Mouse (Mus musculus) hindbrain, embryonic 15.5 days (tissue): Measurements from ENCODE around the gene Cd151. TPM values are rescaled to one million over a fixed set of nuclear protein-coding genes. Genes with fewer than 3 reads are reported as not detected.

ENCODE experiments used
- ATAC-seq: fragments of 200-750 bp; cut with Nextera tagmentation; 2 replicates; pipeline ENCODE4 v1.8.0; 2017; ENCODE audit warnings: low read depth, moderate number of reproducible peaks, moderate TSS enrichment; ENCODE audit not compliant: low FRiP score
- H3K27ac ChIP-seq: fragments of 300-500 bp; sonication (generic); replicated peaks from 2 replicates; pipeline ENCODE4 v1.5.1; 2015; ENCODE audit warnings: mild to moderate bottlenecking, inconsistent platforms
- H3K27me3 ChIP-seq: fragments of 300-500 bp; sonication (generic); 2 replicates; pipeline ENCODE4 v1.6.1; 2015; ENCODE audit warnings: control low read depth, inconsistent platforms
- H3K36me3 ChIP-seq: fragments of 300-500 bp; sonication (generic); 2 replicates; pipeline ENCODE4 v1.6.1; 2015; ENCODE audit warnings: control low read depth, inconsistent platforms
- H3K4me1 ChIP-seq: fragments of 300-500 bp; sonication (generic); replicated peaks from 2 replicates; pipeline ENCODE4 v1.6.1; 2015; ENCODE audit warnings: control low read depth, inconsistent platforms
- H3K4me2 ChIP-seq: fragments of 300-500 bp; sonication (generic); 2 replicates; pipeline ENCODE4 v1.6.1; 2015; ENCODE audit warnings: moderate library complexity, mild to moderate bottlenecking, inconsistent platforms
- H3K4me3 ChIP-seq: fragments of 300-500 bp; sonication (generic); 2 replicates; pipeline ENCODE4 v1.5.1; 2015; ENCODE audit warnings: mild to moderate bottlenecking, inconsistent platforms
- H3K9ac ChIP-seq: fragments of 300-500 bp; sonication (generic); 2 replicates; pipeline ENCODE4 v1.6.1; 2015; ENCODE audit warnings: inconsistent platforms
- H3K9me3 ChIP-seq: fragments of 300-500 bp; sonication (generic); 2 replicates; pipeline ENCODE4 v1.6.1; 2016; ENCODE audit warnings: control low read depth, inconsistent platforms
- WGBS: fragments of 180-500 bp; shearing (Covaris S2); methylation state at CpG from one replicate; pipeline ENCODE4 v1.1.7; 2015; 5-methylcytosine and 5-hydroxymethylcytosine counted together
- polyA plus RNA-seq: library from polyadenylated mRNA; unstranded; fragments of >200 nt; fragmentation: Nextera tagmentation; extraction: Ambion mirVana; gene quantifications from 2 replicates; pipeline ENCODE4 v1.2.1, GENCODE M21; 2015

Cd151 gene
- polyA plus RNA-seq, 1 experiment from 2014 or later: 20.7 TPM

- ATAC-seq: no peak
These were observed 4.0 kb downstream of the Cd151 start for GRCm38 (mm10) chr7:141471236-141471635.

GRCm38 (mm10) chr7:141472226-141472625 is 5.0 kb downstream of the Cd151 start:
- peaks cover 60% of the 10 kb centered on the region for H3K4me1 ChIP-seq
- peaks cover 17% of the 10 kb centered on the region for H3K36me3 ChIP-seq
- H3K9ac ChIP-seq: no peak overlapping the region
- WGBS: 85% methylated on average over 6 of the region's 6 CpGs
- H3K4me3 ChIP-seq: no peak overlapping the region
- no peak overlapping the region for H3K4me2 ChIP-seq
- H3K27ac ChIP-seq: no peak overlapping the region
- no peak for ATAC-seq
- peaks cover 7% of the 10 kb centered on the region for H3K27me3 ChIP-seq
- no peaks in the 10 kb centered on the region for H3K9me3 ChIP-seq

More at GRCm38 (mm10) chr7:141471236-141471635, 4.0 kb downstream of the Cd151 start:
- Histone ChIP-seq H3K27ac (no peak overlapping the region), H3K9me3 (no peaks in the 10 kb centered on the region), H3K27me3 (peaks cover 10% of the 10 kb centered on the region), H3K4me2 (no peak overlapping the region), H3K9ac (no peak overlapping the region), H3K4me1 (peaks cover 63% of the 10 kb centered on the region), H3K4me3 (no peak overlapping the region), H3K36me3 (peaks cover 17% of the 10 kb centered on the region)
- WGBS: 89% methylated on average over 1 of the region's 1 CpGs

- H3K4me2 ChIP-seq: no peak overlapping the region
- H3K9ac ChIP-seq: no peak overlapping the region
- 89% methylated on average over 6 of the region's 6 CpGs for WGBS
- no peak overlapping the region for H3K27ac ChIP-seq
- ATAC-seq: no peak
- peaks cover 7% of the 10 kb centered on the region for H3K27me3 ChIP-seq
- H3K4me3 ChIP-seq: no peak overlapping the region
- H3K9me3 ChIP-seq: no peaks in the 10 kb centered on the region
- peaks cover 17% of the 10 kb centered on the region for H3K36me3 ChIP-seq
- peaks cover 57% of the 10 kb centered on the region for H3K4me1 ChIP-seq
These were observed 5.6 kb downstream of the Cd151 start for GRCm38 (mm10) chr7:141472763-141473162.

- peak overlapping the region; percentile 87 for H3K4me3 ChIP-seq
- H3K4me2 ChIP-seq: peak overlapping the region; percentile 93
- H3K27me3 ChIP-seq: peaks cover 7% of the 10 kb centered on the region
- H3K4me1 ChIP-seq: peaks cover 43% of the 10 kb centered on the region
- no peaks in the 10 kb centered on the region for H3K9me3 ChIP-seq
- peaks cover 17% of the 10 kb centered on the region for H3K36me3 ChIP-seq
- no peak for ATAC-seq
- 10% methylated on average over 5 of the region's 5 CpGs for WGBS
- H3K9ac ChIP-seq: peak overlapping the region; percentile 86
- H3K27ac ChIP-seq: peak overlapping the region; percentile 84
These were observed 7.0 kb downstream of the Cd151 start for GRCm38 (mm10) chr7:141474160-141474559.

GRCm38 (mm10) chr7:141475011-141475804 is 8.0 kb downstream of the Cd151 start, which contains the start of the genes Polr2l and Tspan4:
Gene Polr2l, minus strand, starts transcription at chr7:141475132.
Gene Tspan4, plus strand, starts transcription at chr7:141475240.
- ATAC-seq: peak; percentile 81
- under 1% methylated on average over 87 of the region's 87 CpGs for WGBS

GRCm38 (mm10) chr7:141475805-141476158 is 8.6 kb downstream of the Cd151 start:
- no peak for ATAC-seq
- WGBS: 2% methylated on average over 12 of the region's 12 CpGs

More at GRCm38 (mm10) chr7:141475011-141475804, 8.0 kb downstream of the Cd151 start, which contains the start of the genes Polr2l and Tspan4:
- H3K4me1 ChIP-seq: peaks cover 32% of the 10 kb centered on the region
- H3K27ac ChIP-seq: peak within 1 kb of the TSS; percentile 84
- H3K9me3 ChIP-seq: no peaks in the 10 kb centered on the region
- peak within 1 kb of the TSS; percentile 86 for H3K9ac ChIP-seq
- peak within 1 kb of the TSS; percentile 93 for H3K4me2 ChIP-seq
- H3K36me3 ChIP-seq: peaks cover 17% of the 10 kb centered on the region
- H3K27me3 ChIP-seq: peaks cover 7% of the 10 kb centered on the region
- peak within 1 kb of the TSS; percentile 87 for H3K4me3 ChIP-seq

GRCm38 (mm10) chr7:141476226-141476980 is 9.2 kb downstream of the Cd151 start:
- H3K27me3 ChIP-seq: peaks cover 7% of the 10 kb centered on the region
- H3K36me3 ChIP-seq: peaks cover 11% of the 10 kb centered on the region
- H3K4me3 ChIP-seq: peak overlapping the region; percentile 87
- H3K4me2 ChIP-seq: peak overlapping the region; percentile 93
- 1% methylated on average over 12 of the region's 17 CpGs for WGBS
- ATAC-seq: no peak
- H3K9me3 ChIP-seq: no peaks in the 10 kb centered on the region
- H3K9ac ChIP-seq: no peak overlapping the region; the same call in 1 of the 2 replicates
- H3K27ac ChIP-seq: peak overlapping the region; percentile 69
- peaks cover 39% of the 10 kb centered on the region for H3K4me1 ChIP-seq

More at GRCm38 (mm10) chr7:141475805-141476158, 8.6 kb downstream of the Cd151 start:
- H3K36me3 ChIP-seq: peaks cover 17% of the 10 kb centered on the region
- H3K4me3 ChIP-seq: peak overlapping the region; percentile 87
- peak overlapping the region; percentile 93 for H3K4me2 ChIP-seq
- peak overlapping the region; percentile 86 for H3K9ac ChIP-seq
- peak overlapping the region; percentile 84 for H3K27ac ChIP-seq
- peaks cover 36% of the 10 kb centered on the region for H3K4me1 ChIP-seq
- H3K9me3 ChIP-seq: no peaks in the 10 kb centered on the region
- peaks cover 7% of the 10 kb centered on the region for H3K27me3 ChIP-seq

GRCm38 (mm10) chr7:141476981-141477370 is 9.8 kb downstream of the Cd151 start:
- H3K4me2 ChIP-seq: peak overlapping the region; percentile 93
- H3K36me3 ChIP-seq: peaks cover 9% of the 10 kb centered on the region
- H3K9me3 ChIP-seq: no peaks in the 10 kb centered on the region
- no peak for ATAC-seq
- 21% methylated on average over 7 of the region's 7 CpGs for WGBS
- peaks cover 7% of the 10 kb centered on the region for H3K27me3 ChIP-seq
- no peak overlapping the region for H3K4me3 ChIP-seq
- no peak overlapping the region for H3K9ac ChIP-seq
- peak overlapping the region; percentile 52; the same call in 1 of the 2 replicates for H3K27ac ChIP-seq
- H3K4me1 ChIP-seq: peaks cover 44% of the 10 kb centered on the region

- H3K4me2 ChIP-seq: no peak overlapping the region; the same call in 1 of the 2 replicates
- WGBS: 72% methylated on average over 4 of the region's 4 CpGs
- H3K27ac ChIP-seq: no peak overlapping the region; the same call in 1 of the 2 replicates
- no peak for ATAC-seq
- peaks cover 52% of the 10 kb centered on the region for H3K4me1 ChIP-seq
- H3K4me3 ChIP-seq: no peak overlapping the region
- no peaks in the 10 kb centered on the region for H3K9me3 ChIP-seq
- peaks cover 1% of the 10 kb centered on the region; the same call in 1 of the 2 replicates for H3K36me3 ChIP-seq
- H3K9ac ChIP-seq: no peak overlapping the region
- H3K27me3 ChIP-seq: peaks cover 7% of the 10 kb centered on the region
These were observed 10.5 kb downstream of the Cd151 start for GRCm38 (mm10) chr7:141477578-141478269.

GRCm38 (mm10) chr7:141478270-141478748 is 11.1 kb downstream of the Cd151 start:
- Histone ChIP-seq H3K9me3 (no peaks in the 10 kb centered on the region), H3K36me3 (no peaks in the 10 kb centered on the region), H3K27ac (no peak overlapping the region), H3K4me2 (no peak overlapping the region; the same call in 1 of the 2 replicates), H3K27me3 (peaks cover 7% of the 10 kb centered on the region), H3K4me3 (no peak overlapping the region), H3K4me1 (peaks cover 56% of the 10 kb centered on the region), H3K9ac (no peak overlapping the region)
- no peak for ATAC-seq
- 78% methylated on average over 5 of the region's 5 CpGs for WGBS

GRCm38 (mm10) chr7:141480842-141481497 is 13.8 kb downstream of the Cd151 start:
- peak; percentile 28 for ATAC-seq
- H3K4me3 ChIP-seq: peak overlapping the region; percentile 75
- peak overlapping the region; percentile 93 for H3K4me2 ChIP-seq
- peaks cover 4% of the 10 kb centered on the region for H3K27me3 ChIP-seq
- peaks cover 61% of the 10 kb centered on the region for H3K4me1 ChIP-seq
- H3K27ac ChIP-seq: peak overlapping the region; percentile 82
- peak overlapping the region; percentile 18 for H3K9ac ChIP-seq
- H3K36me3 ChIP-seq: no peaks in the 10 kb centered on the region
- 8% methylated on average over 10 of the region's 10 CpGs for WGBS
- H3K9me3 ChIP-seq: no peaks in the 10 kb centered on the region
